In the genomic region with DNA sequence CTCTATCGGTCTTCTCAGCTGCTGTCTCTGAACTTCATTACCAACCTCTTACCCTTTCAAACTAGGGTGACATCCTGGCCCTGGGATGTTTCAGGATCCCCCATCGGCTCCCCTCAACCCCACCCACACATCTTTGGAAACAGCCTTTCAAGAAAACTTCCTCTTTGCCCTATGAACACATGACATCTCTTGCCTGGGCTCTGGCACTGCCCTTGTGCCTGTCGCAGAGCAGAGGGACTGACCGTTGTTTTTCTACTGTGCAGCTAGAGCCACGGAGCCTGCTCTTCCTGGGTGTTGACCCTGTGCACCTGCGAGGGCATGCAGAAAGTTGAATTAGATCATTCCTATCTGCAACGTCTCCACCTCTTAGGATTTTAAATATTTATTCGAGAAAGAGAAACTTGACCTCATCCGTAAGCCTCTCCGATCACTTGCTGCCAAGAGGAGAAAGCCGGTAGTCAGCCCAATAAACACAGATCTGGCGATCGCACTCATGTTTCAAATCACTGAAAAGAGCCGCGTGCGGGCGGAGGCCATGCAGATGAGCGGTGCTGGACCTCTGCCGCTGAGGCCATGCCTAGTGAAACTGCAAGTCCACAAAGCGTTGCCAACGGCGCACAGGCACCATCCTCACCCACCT, we compare ENCODE assay signal across 16 mouse cellular contexts. TPM values are rescaled to one million over a fixed set of nuclear protein-coding genes. Genes with fewer than 3 reads are reported as not detected.
A peak's percentile ranks its signal among the peaks of the same experiment; 100 is the strongest.
DNase-seq lines count a peak whose midpoint lies in the region; ATAC-seq lines count a peak whose summit lies in the region.
"Had no signal": no experiment of that assay in that cellular context is flagged by ENCODE, and none has a peak within 500 bp of the region (broad histone marks: within the 10 kb centered on the region; RNA-seq: fewer than 3 reads in every experiment).

No protein-coding gene starts in this region.

- DNase-seq in gastrocnemius, postnatal 10 days, result peak; percentile 18
- DNase-seq in gastrocnemius, postnatal 25 days, result no peak
- DNase-seq in CD4-positive helper T cell, adult 2 months (ENCODE audit: low read depth, low spot score), result peak; percentile 14
- DNase-seq in lung, postnatal 4 days, result peak; percentile 39 to 65
- DNase-seq in adrenal gland, adult 8-10 months, result no peak
- no peak for DNase-seq in retina, embryonic 14.5 days (ENCODE audit: low spot score)
- DNase-seq: cerebellum, postnatal 25 days; heart, adult 18-20 months; kidney, adult 8-10 months; thymus, postnatal 4 days had no signal

- peak; percentile 25; the same call in 1 of the 2 replicates for ATAC-seq in common myeloid progenitor, adult 5-6 weeks (replicated peaks; ENCODE audit: low read depth, poor library complexity, severe bottlenecking)
- ATAC-seq in inflammation-experienced regulatory T-cells, adult 6 months, result no peak

RNA-seq across cellular contexts. Expression of a gene that starts 43.8 kb away (rescaled TPM):
- total RNA-seq in gastrocnemius, postnatal 10 days (2021), result under 1 TPM; 0.81 to 0.96 TPM
- not detected for total RNA-seq in gastrocnemius, postnatal 25 days (2021)
- total RNA-seq in common myeloid progenitor, adult 5-6 weeks (2017), result not detected in 2 replicates
- polyA plus RNA-seq in inflammation-experienced regulatory T-cells, adult 6 months (2017; shearing (Covaris generic)), result under 1 TPM in 1 of 3 experiments, not detected in 2; 0.63 TPM
- total RNA-seq in adrenal gland, adult 8-10 months (2022), result not detected
- total RNA-seq: heart, adult 18-20 months; layer of hippocampus, adult 18-20 months; left cerebral cortex, adult 2 months; megakaryocyte-erythroid progenitor cell, adult 5-6 weeks; midbrain, postnatal 0 days had no signal

RNA-seq across cellular contexts. Expression of a gene that starts 52.5 kb away (rescaled TPM):
- total RNA-seq in gastrocnemius, postnatal 10 days (2021), result 10 to 100 TPM; 11.2 to 13.9 TPM
- total RNA-seq in gastrocnemius, postnatal 25 days (2021), result 1 to 10 TPM; 3.4 to 5.7 TPM
- 1.2 TPM in 1 of 2 replicates, not detected in the other for total RNA-seq in common myeloid progenitor, adult 5-6 weeks (2017)
- 10 to 100 TPM; 13.8 to 24.5 (median 15.9) TPM for polyA plus RNA-seq in inflammation-experienced regulatory T-cells, adult 6 months (2017; shearing (Covaris generic))
- total RNA-seq in adrenal gland, adult 8-10 months (2022), result 1 to 10 TPM; 1.5 to 4.1 (median 2.1) TPM

Comparison
In these comparisons a context has a peak if more than half of its experiments do, and no peak if none do; other contexts are left out.
1. DNase-seq: peak in gastrocnemius, postnatal 10 days (single experiment), CD4-positive helper T cell, adult 2 months (single experiment) and lung, postnatal 4 days (2 of 2); none in gastrocnemius, postnatal 25 days (single experiment), adrenal gland, adult 8-10 months (single experiment) and retina, embryonic 14.5 days (single experiment).